Mouse (Mus musculus): Measurements from ENCODE around the gene Gm5741. TPM values are rescaled to one million over a fixed set of nuclear protein-coding genes. Genes with fewer than 3 reads are reported as not detected.

The Gm5741 gene
- polyA plus RNA-seq, 1 experiment, result not detected

DNA sequence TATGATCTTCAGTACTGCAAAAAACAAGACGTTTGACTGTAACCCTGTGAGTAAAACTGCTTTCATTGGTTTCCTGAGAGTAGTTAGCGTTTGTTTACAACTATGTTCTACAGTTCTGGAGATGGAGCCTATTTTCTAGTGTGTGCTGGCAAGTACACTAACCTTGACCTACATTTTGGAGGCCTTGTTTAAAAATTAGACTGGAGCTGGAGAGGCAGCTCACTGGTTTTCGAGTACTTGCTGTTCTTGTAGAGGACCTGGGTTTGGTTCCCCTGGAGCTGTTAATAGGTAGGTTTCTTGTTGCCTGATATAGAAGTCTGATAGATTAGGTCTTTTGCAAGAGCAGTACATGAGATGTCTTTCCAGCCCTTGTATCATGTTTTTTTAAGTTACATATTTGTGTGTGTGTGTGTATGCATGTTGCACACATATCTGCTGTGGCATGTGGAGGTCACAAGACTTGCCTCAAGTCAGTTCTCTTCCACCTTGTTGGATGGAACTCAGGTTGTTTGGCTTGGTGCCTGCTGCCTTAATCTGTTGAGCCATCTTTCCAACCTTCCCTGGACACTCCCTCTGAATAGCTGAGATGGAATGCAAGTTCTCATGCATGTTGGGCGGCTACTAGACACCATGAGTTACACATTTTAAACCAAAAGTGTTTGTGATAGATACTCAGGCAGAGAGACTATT is 35.0 kb downstream of the Gm5741 start:
- no peak overlapping the region for H3K9ac ChIP-seq (ENCODE audit: low read depth, poor library complexity, severe bottlenecking)
- no peak for TF ChIP-seq CTCF (IDR thresholded peaks at IDR 0.05; ENCODE audit: low read depth, low read length)
- TF ChIP-seq EP300 (IDR thresholded peaks at IDR 0.05; ENCODE audit: insufficient read depth, low read depth, low read length), result no peak
- TF ChIP-seq POLR2A (IDR thresholded peaks at IDR 0.05; ENCODE audit: insufficient read depth, low read length), result no peak
- H3K9me3 ChIP-seq (replicated peaks; ENCODE audit: control insufficient read depth, insufficient read depth, low read length, poor library complexity, severe bottlenecking), result no peaks in the 10 kb centered on the region
- H3K27ac ChIP-seq (ENCODE audit: insufficient read depth, low read length), result peak overlapping the region; percentile 42; the same call in 1 of the 2 replicates
- no peak overlapping the region for H3K4me3 ChIP-seq (ENCODE audit: low read depth, low read length)
- H3K36me3 ChIP-seq (ENCODE audit: control insufficient read depth, insufficient read depth, low read length, poor library complexity, severe bottlenecking), result peaks cover 42% of the 10 kb centered on the region
- H3K27me3 ChIP-seq (ENCODE audit: control insufficient read depth, insufficient read depth, low read length, poor library complexity, severe bottlenecking), result no peaks in the 10 kb centered on the region
- H3K4me1 ChIP-seq (ENCODE audit: control insufficient read depth, insufficient read depth, low read length), result no peaks in the 10 kb centered on the region

GRCm38 (mm10) chr8:85029271-85029670 is 38.5 kb downstream of the Gm5741 start:
- Histone ChIP-seq H3K4me1 (ENCODE audit: control insufficient read depth, insufficient read depth, low read length) (no peaks in the 10 kb centered on the region), H3K27me3 (ENCODE audit: control insufficient read depth, insufficient read depth, low read length, poor library complexity, severe bottlenecking) (no peaks in the 10 kb centered on the region), H3K36me3 (ENCODE audit: control insufficient read depth, insufficient read depth, low read length, poor library complexity, severe bottlenecking) (peaks cover 42% of the 10 kb centered on the region), H3K9me3 (replicated peaks; ENCODE audit: control insufficient read depth, insufficient read depth, low read length, poor library complexity, severe bottlenecking) (no peaks in the 10 kb centered on the region), H3K27ac (ENCODE audit: insufficient read depth, low read length) (no peak overlapping the region), H3K9ac (ENCODE audit: low read depth, poor library complexity, severe bottlenecking) (peak overlapping the region; percentile 99), H3K4me3 (ENCODE audit: low read depth, low read length) (no peak overlapping the region)
- TF ChIP-seq CTCF (IDR thresholded peaks at IDR 0.05; ENCODE audit: low read depth, low read length), result no peak
- TF ChIP-seq POLR2A (IDR thresholded peaks at IDR 0.05; ENCODE audit: insufficient read depth, low read length), result no peak
- no peak for TF ChIP-seq EP300 (IDR thresholded peaks at IDR 0.05; ENCODE audit: insufficient read depth, low read depth, low read length)

GRCm38 (mm10) chr8:85027922-85028321 is 39.9 kb downstream of the Gm5741 start:
- Histone ChIP-seq H3K36me3 (ENCODE audit: control insufficient read depth, insufficient read depth, low read length, poor library complexity, severe bottlenecking) (peaks cover 54% of the 10 kb centered on the region), H3K27ac (ENCODE audit: insufficient read depth, low read length) (no peak overlapping the region)

GRCm38 (mm10) chr8:85027516-85027855 is 40.3 kb downstream of the Gm5741 start:
- peak overlapping the region; percentile 99 for H3K9ac ChIP-seq (ENCODE audit: low read depth, poor library complexity, severe bottlenecking)
- peaks cover 55% of the 10 kb centered on the region for H3K36me3 ChIP-seq (ENCODE audit: control insufficient read depth, insufficient read depth, low read length, poor library complexity, severe bottlenecking)
- no peak for TF ChIP-seq CTCF (IDR thresholded peaks at IDR 0.05; ENCODE audit: low read depth, low read length)
- no peak for TF ChIP-seq POLR2A (IDR thresholded peaks at IDR 0.05; ENCODE audit: insufficient read depth, low read length)
- TF ChIP-seq EP300 (IDR thresholded peaks at IDR 0.05; ENCODE audit: insufficient read depth, low read depth, low read length), result no peak
- 0 out of 2 replicates have a peak overlapping the region, but pooled peaks have one; percentile 29 for H3K27ac ChIP-seq (ENCODE audit: insufficient read depth, low read length)
- no peaks in the 10 kb centered on the region for H3K4me1 ChIP-seq (ENCODE audit: control insufficient read depth, insufficient read depth, low read length)
- H3K4me3 ChIP-seq (ENCODE audit: low read depth, low read length), result peak overlapping the region; percentile 95
- H3K9me3 ChIP-seq (replicated peaks; ENCODE audit: control insufficient read depth, insufficient read depth, low read length, poor library complexity, severe bottlenecking), result no peaks in the 10 kb centered on the region
- no peaks in the 10 kb centered on the region for H3K27me3 ChIP-seq (ENCODE audit: control insufficient read depth, insufficient read depth, low read length, poor library complexity, severe bottlenecking)

More at GRCm38 (mm10) chr8:85027922-85028321, 39.9 kb downstream of the Gm5741 start:
- peak overlapping the region; percentile 99 for H3K9ac ChIP-seq (ENCODE audit: low read depth, poor library complexity, severe bottlenecking)
- TF ChIP-seq EP300 (IDR thresholded peaks at IDR 0.05; ENCODE audit: insufficient read depth, low read depth, low read length), result no peak
- no peak for TF ChIP-seq CTCF (IDR thresholded peaks at IDR 0.05; ENCODE audit: low read depth, low read length)
- TF ChIP-seq POLR2A (IDR thresholded peaks at IDR 0.05; ENCODE audit: insufficient read depth, low read length), result no peak
- no peaks in the 10 kb centered on the region for H3K9me3 ChIP-seq (replicated peaks; ENCODE audit: control insufficient read depth, insufficient read depth, low read length, poor library complexity, severe bottlenecking)
- no peak overlapping the region; the same call in 1 of the 2 replicates for H3K4me3 ChIP-seq (ENCODE audit: low read depth, low read length)
- no peaks in the 10 kb centered on the region for H3K27me3 ChIP-seq (ENCODE audit: control insufficient read depth, insufficient read depth, low read length, poor library complexity, severe bottlenecking)
- no peaks in the 10 kb centered on the region for H3K4me1 ChIP-seq (ENCODE audit: control insufficient read depth, insufficient read depth, low read length)

GRCm38 (mm10) chr8:85026670-85027515 is 40.9 kb downstream of the Gm5741 start, which contains the start of gene Trir:
Gene Trir, plus strand, starts transcription at chr8:85026823.
- H3K36me3 ChIP-seq (ENCODE audit: control insufficient read depth, insufficient read depth, low read length, poor library complexity, severe bottlenecking), result peaks cover 55% of the 10 kb centered on the region
- TF ChIP-seq CTCF (IDR thresholded peaks at IDR 0.05; ENCODE audit: low read depth, low read length), result no peak
- TF ChIP-seq POLR2A (IDR thresholded peaks at IDR 0.05; ENCODE audit: insufficient read depth, low read length), result peak; percentile 87
- 0 out of 2 replicates have a peak, but pooled peaks have one; percentile 32 for TF ChIP-seq EP300 (IDR thresholded peaks at IDR 0.05; ENCODE audit: insufficient read depth, low read depth, low read length)

More at GRCm38 (mm10) chr8:85026670-85027515, 40.9 kb downstream of the Gm5741 start, which contains the start of gene Trir:
- H3K27me3 ChIP-seq (ENCODE audit: control insufficient read depth, insufficient read depth, low read length, poor library complexity, severe bottlenecking), result no peaks in the 10 kb centered on the region
- peak within 1 kb of the TSS; percentile 95 for H3K4me3 ChIP-seq (ENCODE audit: low read depth, low read length)
- H3K4me1 ChIP-seq (ENCODE audit: control insufficient read depth, insufficient read depth, low read length), result no peaks in the 10 kb centered on the region
- H3K27ac ChIP-seq (ENCODE audit: insufficient read depth, low read length), result 0 out of 2 replicates have a peak within 1 kb of the TSS, but pooled peaks have one; percentile 29
- no peaks in the 10 kb centered on the region for H3K9me3 ChIP-seq (replicated peaks; ENCODE audit: control insufficient read depth, insufficient read depth, low read length, poor library complexity, severe bottlenecking)
- H3K9ac ChIP-seq (ENCODE audit: low read depth, poor library complexity, severe bottlenecking), result peak within 1 kb of the TSS; percentile 99
